ENCODE assay signal across 8 mouse cellular contexts in genomic region chr1:156673476-156674194, GRCm38 (mm10). TPM values are rescaled to one million over a fixed set of nuclear protein-coding genes. Genes with fewer than 3 reads are reported as not detected.
A peak's percentile ranks its signal among the peaks of the same experiment; 100 is the strongest.
DNase-seq lines count a peak whose midpoint lies in the region; ATAC-seq lines count a peak whose summit lies in the region.

No protein-coding gene starts in this region.

- peaks cover 19% of the 10 kb centered on the region for H3K4me1 ChIP-seq in heart, embryonic 15.5 days (replicated peaks)
- H3K4me1 ChIP-seq in midbrain, embryonic 10.5 days = peaks cover 35% of the 10 kb centered on the region
- peaks cover 10% of the 10 kb centered on the region; the same call in 1 of the 2 replicates for H3K4me1 ChIP-seq in stomach, embryonic 16.5 days (ENCODE audit: control insufficient read depth, insufficient read depth, low read length)

- DNase-seq in cerebellum, postnatal 14 days = peak; percentile 31 to 34
- no peak for DNase-seq in cerebellum, postnatal 4 days (ENCODE audit: low spot score in 2 of 2)
- peak; percentile 47 for DNase-seq in embryo, embryonic 10.5 days (ENCODE audit: low spot score)
- DNase-seq in kidney, postnatal 4 days = peak; percentile 50 to 64
- peak; percentile 58 for DNase-seq in midbrain, embryonic 10.5 days (ENCODE audit: low spot score)
- DNase-seq in layer of hippocampus, adult 8-10 months (ENCODE audit: low spot score in 2 of 2) = no peak

- peak overlapping the region; percentile 73 for H3K9ac ChIP-seq in heart, embryonic 15.5 days
- peak overlapping the region; percentile 76 for H3K9ac ChIP-seq in stomach, embryonic 16.5 days (ENCODE audit: low read length)

- H3K27me3 ChIP-seq in heart, embryonic 15.5 days = no peaks in the 10 kb centered on the region
- H3K27me3 ChIP-seq in midbrain, embryonic 10.5 days (ENCODE audit: low read depth, poor library complexity, severe bottlenecking) = peaks cover 29% of the 10 kb centered on the region
- H3K27me3 ChIP-seq in stomach, embryonic 16.5 days (ENCODE audit: control insufficient read depth, insufficient read depth, low read length) = no peaks in the 10 kb centered on the region

- WGBS in heart, embryonic 15.5 days = under 1% methylated on average over 29 of the region's 29 CpGs
- under 1% methylated on average over 29 of the region's 29 CpGs for WGBS in midbrain, embryonic 10.5 days
- 4% methylated on average over 29 of the region's 29 CpGs for WGBS in stomach, embryonic 16.5 days

- peak; percentile 12; the same call in 1 of the 2 replicates for ATAC-seq in heart, embryonic 15.5 days (replicated peaks; ENCODE audit: insufficient number of reproducible peaks, insufficient read depth, low FRiP score, low read depth)
- peak; percentile 34; the same call in 1 of the 2 replicates for ATAC-seq in stomach, embryonic 16.5 days (ENCODE audit: insufficient read depth, low FRiP score)

- peak overlapping the region; percentile 74 for H3K4me3 ChIP-seq in heart, embryonic 15.5 days
- peak overlapping the region; percentile 67 for H3K4me3 ChIP-seq in midbrain, embryonic 10.5 days
- peak overlapping the region; percentile 70 for H3K4me3 ChIP-seq in stomach, embryonic 16.5 days (replicated peaks; ENCODE audit: low read length)

- H3K9me3 ChIP-seq in heart, embryonic 15.5 days (replicated peaks) = no peaks in the 10 kb centered on the region
- no peaks in the 10 kb centered on the region for H3K9me3 ChIP-seq in midbrain, embryonic 10.5 days (replicated peaks)
- H3K9me3 ChIP-seq in stomach, embryonic 16.5 days (replicated peaks; ENCODE audit: control insufficient read depth, low read length) = no peaks in the 10 kb centered on the region

- H3K4me2 ChIP-seq in heart, embryonic 15.5 days = peak overlapping the region; percentile 97
- H3K4me2 ChIP-seq in stomach, embryonic 16.5 days (ENCODE audit: low read depth, low read length) = peak overlapping the region; percentile 96

- peak overlapping the region; percentile 66 for H3K27ac ChIP-seq in heart, embryonic 15.5 days
- peak overlapping the region; percentile 72 for H3K27ac ChIP-seq in midbrain, embryonic 10.5 days (replicated peaks)
- peak overlapping the region; percentile 25; the same call in 1 of the 2 replicates for H3K27ac ChIP-seq in stomach, embryonic 16.5 days (ENCODE audit: low read length)

- H3K36me3 ChIP-seq in heart, embryonic 15.5 days = no peaks in the 10 kb centered on the region
- H3K36me3 ChIP-seq in midbrain, embryonic 10.5 days = no peaks in the 10 kb centered on the region
- no peaks in the 10 kb centered on the region for H3K36me3 ChIP-seq in stomach, embryonic 16.5 days (ENCODE audit: control insufficient read depth, insufficient read depth, low read length)

RNA-seq across cellular contexts. Expression of gene Tor3a, which starts 0.5 kb away (rescaled TPM):
- 6.5 and 8.6 TPM in 2 replicates for polyA plus RNA-seq in heart, embryonic 15.5 days (2015; fragmentation: Nextera tagmentation; extraction: Ambion mirVana)
- 6.1 and 6.9 TPM in 2 replicates for polyA plus RNA-seq in midbrain, embryonic 10.5 days (2016; fragmentation: Nextera tagmentation; extraction: Ambion mirVana)
- 14.6 and 19.2 TPM in 2 replicates for polyA plus RNA-seq in stomach, embryonic 16.5 days (2015; fragmentation: Nextera tagmentation; extraction: Ambion mirVana)
- total RNA-seq in layer of hippocampus, adult 8-10 months (2022) = 10 to 100 TPM in 1 of 4 experiments, 1 to 10 TPM in 3; 8.2 to 11.9 (median 8.7) TPM

RNA-seq across cellular contexts. Expression of gene Fam20b, which starts 45.3 kb away (rescaled TPM):
- polyA plus RNA-seq in heart, embryonic 15.5 days (2015; fragmentation: Nextera tagmentation; extraction: Ambion mirVana) = 22.1 and 24.1 TPM in 2 replicates
- polyA plus RNA-seq in midbrain, embryonic 10.5 days (2016; fragmentation: Nextera tagmentation; extraction: Ambion mirVana) = 16.6 and 19.9 TPM in 2 replicates
- polyA plus RNA-seq in stomach, embryonic 16.5 days (2015; fragmentation: Nextera tagmentation; extraction: Ambion mirVana) = 33.2 and 37.1 TPM in 2 replicates
- 10 to 100 TPM; 70.3 to 84.4 (median 79.3) TPM for total RNA-seq in layer of hippocampus, adult 8-10 months (2022)

Comparison
In these comparisons a context has a peak if more than half of its experiments do, and no peak if none do; other contexts are left out.
1. DNase-seq: peak in cerebellum, postnatal 14 days (2 of 2), embryo, embryonic 10.5 days (single experiment), kidney, postnatal 4 days (2 of 2) and midbrain, embryonic 10.5 days (single experiment); none in cerebellum, postnatal 4 days (0 of 2) and layer of hippocampus, adult 8-10 months (0 of 2).
2. Peak in every context shown above with its lines, with median percentiles within 50 percentile points of each other: H3K27ac ChIP-seq and H3K4me3 ChIP-seq.